Mouse (Mus musculus) kidney, adult 2 months (tissue): ENCODE data around the gene Art3.

Experiments
- CTCF ChIP-seq: fragments of 200-500 bp; conservative IDR thresholded peaks from 2 replicates; pipeline ENCODE4 v1.5.1; 2011; ENCODE audit warnings: low read depth, mild to moderate bottlenecking, control low read depth, low read length, moderate library complexity, mixed read lengths; ENCODE audit not compliant: insufficient read depth, insufficient read length
- POLR2A ChIP-seq: fragments of 200-500 bp; IDR thresholded peaks from one replicate; pipeline ENCODE4 v1.6.1; 2011; ENCODE audit warnings: low read depth, low read length, control low read depth

DNA sequence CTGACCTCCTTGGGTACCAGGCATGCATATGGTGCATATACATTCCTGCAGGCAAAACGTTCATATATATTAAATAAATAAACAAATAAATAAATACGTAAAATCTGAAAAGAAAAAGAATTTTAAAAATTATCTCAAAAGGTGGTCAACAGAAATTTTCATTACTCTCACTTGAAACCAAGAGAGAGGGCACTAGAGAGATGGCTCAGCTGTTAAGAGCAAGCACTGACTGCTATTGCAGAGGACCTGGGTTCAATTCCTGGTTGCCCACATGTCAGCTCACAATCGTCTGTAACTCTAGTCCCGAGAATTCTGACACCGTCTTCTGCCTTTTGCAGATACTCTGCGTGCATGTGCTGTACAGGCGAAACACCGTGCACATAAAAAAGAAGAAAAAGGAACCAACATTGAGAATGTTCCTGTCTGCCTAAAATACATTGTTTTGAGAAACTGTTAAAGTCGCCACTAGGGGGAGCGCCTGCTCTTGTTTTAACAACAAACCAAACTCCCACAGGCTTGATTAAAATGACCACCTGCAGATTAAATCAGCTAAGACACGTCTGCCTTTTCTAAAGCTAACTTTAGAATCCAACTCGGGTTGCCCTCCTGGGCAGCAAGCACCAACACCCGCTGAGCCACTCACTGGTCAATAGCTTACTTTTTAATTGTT, 19.4 kb upstream of the Art3 start:
- TF ChIP-seq CTCF = peak; percentile 23; the same call in 1 of the 2 replicates
- no peak for TF ChIP-seq POLR2A
